In genomic region chr4:117155020-117155791, GRCm38 (mm10) we compare ENCODE assay signal across 8 mouse cellular contexts. TPM values are rescaled to one million over a fixed set of nuclear protein-coding genes. Genes with fewer than 3 reads are reported as not detected.
DNase-seq lines count a peak whose midpoint lies in the region; ATAC-seq and TF ChIP-seq lines count a peak whose summit lies in the region.

No protein-coding gene starts in this region.

- H3K9ac ChIP-seq in CH12.LX (ENCODE audit: insufficient read depth, low read depth), result peak overlapping the region; percentile 87
- H3K9ac ChIP-seq in limb, embryonic 12.5 days (replicated peaks), result peak overlapping the region; percentile 99
- peak overlapping the region; percentile 81 for H3K9ac ChIP-seq in neural tube, embryonic 15.5 days (replicated peaks)

- peaks cover 37% of the 10 kb centered on the region for H3K79me2 ChIP-seq in CH12.LX (replicated peaks; ENCODE audit: control insufficient read depth, extremely low read depth, insufficient read depth, poor library complexity, severe bottlenecking)

- no peak for ATAC-seq in limb, embryonic 12.5 days (ENCODE audit: insufficient number of reproducible peaks, insufficient read depth, low FRiP score, low TSS enrichment, low read depth)
- ATAC-seq in neural tube, embryonic 15.5 days (ENCODE audit: low FRiP score), result peak; percentile 15; the same call in 1 of the 2 replicates

- peak overlapping the region; percentile 99 for H3K4me3 ChIP-seq in heart, embryonic 10.5 days
- peak overlapping the region; percentile 97 to 100 (median 100) for H3K4me3 ChIP-seq in CH12.LX (replicated peaks in 1 of 3; ENCODE audit: low read depth in 2 of 3, low read length in 2 of 3, poor library complexity in 1 of 3)
- peak overlapping the region; percentile 75 for H3K4me3 ChIP-seq in embryonic fibroblast, embryonic 13.5 days (ENCODE audit: insufficient read depth, low read length)
- H3K4me3 ChIP-seq in limb, embryonic 12.5 days (replicated peaks), result peak overlapping the region; percentile 96
- peak overlapping the region; percentile 72 for H3K4me3 ChIP-seq in neural tube, embryonic 15.5 days (replicated peaks)

- WGBS in heart, embryonic 10.5 days, result 1% methylated on average over 44 of the region's 44 CpGs
- 1% methylated on average over 44 of the region's 44 CpGs for WGBS in limb, embryonic 12.5 days
- WGBS in neural tube, embryonic 15.5 days, result 1% methylated on average over 44 of the region's 44 CpGs

- H3K36me3 ChIP-seq in heart, embryonic 10.5 days, result peaks cover 66% of the 10 kb centered on the region
- peaks cover 56 to 70% of the 10 kb centered on the region in 2 experiments for H3K36me3 ChIP-seq in CH12.LX (replicated peaks in 1 of 2; ENCODE audit: control insufficient read depth in 1 of 2, insufficient read depth in 1 of 2, low read length in 1 of 2)
- H3K36me3 ChIP-seq in limb, embryonic 12.5 days, result peaks cover 67% of the 10 kb centered on the region
- H3K36me3 ChIP-seq in neural tube, embryonic 15.5 days, result peaks cover 39% of the 10 kb centered on the region

- no peak for TF ChIP-seq CTCF in CH12.LX (conservative IDR thresholded peaks at IDR 0.05 in 1 of 2, IDR thresholded peaks at IDR 0.05 in 1 of 2; ENCODE audit: low read depth in 2 of 2, low read length in 2 of 2)
- TF ChIP-seq CTCF in embryonic fibroblast, embryonic 13.5 days (IDR thresholded peaks at IDR 0.05; ENCODE audit: borderline replicate concordance, insufficient read depth, low read length), result no peak

- in situ Hi-C loops in CH12.LX (cut with MboI; ENCODE audit: low pct_ligation_motif_present, low pct_unique_long_range_greater_than_20kb, low sequenced_read_pairs), result no loop called here

- TF ChIP-seq POLR2A in CH12.LX (IDR thresholded peaks at IDR 0.05; ENCODE audit: low read depth, low read length), result no peak
- TF ChIP-seq POLR2A in embryonic fibroblast, embryonic 13.5 days (IDR thresholded peaks at IDR 0.05; ENCODE audit: low read depth, low read length), result no peak

- H3K4me1 ChIP-seq in heart, embryonic 10.5 days, result peaks cover 25% of the 10 kb centered on the region; the same call in 1 of the 2 replicates
- peaks cover 10 to 30% of the 10 kb centered on the region in 2 experiments for H3K4me1 ChIP-seq in CH12.LX (ENCODE audit: control insufficient read depth in 1 of 2, insufficient read depth in 2 of 2)
- peaks cover 14% of the 10 kb centered on the region for H3K4me1 ChIP-seq in embryonic fibroblast, embryonic 13.5 days (ENCODE audit: control insufficient read depth, insufficient read depth, low read length)
- peaks cover 16% of the 10 kb centered on the region; the same call in 1 of the 2 replicates for H3K4me1 ChIP-seq in limb, embryonic 12.5 days (replicated peaks)
- peaks cover 30% of the 10 kb centered on the region for H3K4me1 ChIP-seq in neural tube, embryonic 15.5 days

- no peaks in the 10 kb centered on the region for H3K9me3 ChIP-seq in heart, embryonic 10.5 days
- H3K9me3 ChIP-seq in CH12.LX (replicated peaks; ENCODE audit: low read length), result no peaks in the 10 kb centered on the region
- no peaks in the 10 kb centered on the region for H3K9me3 ChIP-seq in limb, embryonic 12.5 days
- no peaks in the 10 kb centered on the region for H3K9me3 ChIP-seq in neural tube, embryonic 15.5 days (replicated peaks)

- no peak for DNase-seq in heart, embryonic 10.5 days (ENCODE audit: low spot score)
- DNase-seq in heart, postnatal 4 days, result no peak
- no peak for DNase-seq in CH12.LX (ENCODE audit: extremely low read depth)
- DNase-seq in layer of hippocampus, adult 11-12 months (ENCODE audit: low spot score), result no peak
- no peak for DNase-seq in cerebellum, adult 9-10 months

- no peak for TF ChIP-seq EP300 in CH12.LX (IDR thresholded peaks at IDR 0.05; ENCODE audit: low read length)

- dilution Hi-C loops in CH12.LX (cut with MboI; ENCODE audit: extremely low pct_ligation_motif_present, extremely low pct_unique_long_range_greater_than_20kb, low sequenced_read_pairs), result no loop called here

- TF ChIP-seq RAD21 in CH12.LX (IDR thresholded peaks at IDR 0.05; ENCODE audit: low read depth, low read length), result no peak

- no peaks in the 10 kb centered on the region for H3K27me3 ChIP-seq in heart, embryonic 10.5 days (ENCODE audit: insufficient read depth, poor library complexity, severe bottlenecking)
- no peaks in the 10 kb centered on the region for H3K27me3 ChIP-seq in CH12.LX (replicated peaks)
- H3K27me3 ChIP-seq in limb, embryonic 12.5 days, result no peaks in the 10 kb centered on the region
- no peaks in the 10 kb centered on the region for H3K27me3 ChIP-seq in neural tube, embryonic 15.5 days (replicated peaks)

- H3K4me2 ChIP-seq in CH12.LX (ENCODE audit: insufficient read depth, low read depth, poor library complexity, severe bottlenecking), result peak overlapping the region; percentile 65; the same call in 1 of the 2 replicates
- H3K4me2 ChIP-seq in limb, embryonic 12.5 days, result peak overlapping the region; percentile 95
- H3K4me2 ChIP-seq in neural tube, embryonic 15.5 days, result peak overlapping the region; percentile 82

- H3K27ac ChIP-seq in heart, embryonic 10.5 days, result peak overlapping the region; percentile 99
- peak overlapping the region; percentile 57 for H3K27ac ChIP-seq in CH12.LX (ENCODE audit: insufficient read depth, low read depth)
- peak overlapping the region; percentile 83 for H3K27ac ChIP-seq in embryonic fibroblast, embryonic 13.5 days (ENCODE audit: insufficient read depth, low read length)
- H3K27ac ChIP-seq in limb, embryonic 12.5 days, result peak overlapping the region; percentile 96
- peak overlapping the region; percentile 89 for H3K27ac ChIP-seq in neural tube, embryonic 15.5 days (replicated peaks)

TF ChIP-seq in CH12.LX, 34 proteins besides CTCF, POLR2A, EP300 and RAD21 (continues in another document):
- peak; percentile 68 for TF ChIP-seq SIN3A (IDR thresholded peaks at IDR 0.05; ENCODE audit: low read length)
- TF ChIP-seq NELFE (IDR thresholded peaks at IDR 0.05; ENCODE audit: low read depth, low read length), result no peak
- no peak for TF ChIP-seq MAZ (IDR thresholded peaks at IDR 0.05; ENCODE audit: low read depth, low read length)
- TF ChIP-seq POLR2AphosphoS2 (IDR thresholded peaks at IDR 0.05; ENCODE audit: low read depth, low read length), result no peak; the same call in 1 of the 2 replicates
- TF ChIP-seq MAX (IDR thresholded peaks at IDR 0.05; ENCODE audit: low read length), result peak; percentile 49
- TF ChIP-seq IRF4 (IDR thresholded peaks at IDR 0.05; ENCODE audit: low read depth, low read length), result no peak
- no peak for TF ChIP-seq ZC3H11A (IDR thresholded peaks at IDR 0.05; ENCODE audit: low read depth, low read length)

RNA-seq across cellular contexts. Expression of gene Rps8, which starts 0.8 kb away (rescaled TPM):
- 638 and 783 TPM in 2 replicates for polyA plus RNA-seq in heart, embryonic 10.5 days (2016; fragmentation: Nextera tagmentation; extraction: Ambion mirVana)
- total RNA-seq in heart, postnatal 4 days (2021), result 100 to 1,000 TPM; 952 to 961 TPM
- 5,379 and 5,435 TPM in 2 replicates for total RNA-seq in CH12.LX (2012; rRNA removed)
- 2,191 and 2,455 TPM in 2 replicates for total RNA-seq in CH12.LX (2014; rRNA removed)
- 1,480 and 1,967 TPM in 2 replicates for polyA plus RNA-seq in CH12.LX (2012; ENCODE audit: insufficient read length, low read depth)
- polyA plus RNA-seq in embryonic fibroblast, embryonic 13.5 days (2011; ENCODE audit: insufficient read length, low read depth, missing spikeins), result 1,876 and 2,108 TPM in 2 replicates
- polyA plus RNA-seq in limb, embryonic 12.5 days (2016; fragmentation: Nextera tagmentation; extraction: Ambion mirVana), result 892 and 981 TPM in 2 replicates
- 530 and 610 TPM in 2 replicates for polyA plus RNA-seq in neural tube, embryonic 15.5 days (2015; fragmentation: Nextera tagmentation; extraction: Ambion mirVana)

RNA-seq across cellular contexts. Expression of gene Plk3, which starts 21.4 kb away (rescaled TPM):
- 1.5 and 2.4 TPM in 2 replicates for polyA plus RNA-seq in heart, embryonic 10.5 days (2016; fragmentation: Nextera tagmentation; extraction: Ambion mirVana)
- total RNA-seq in heart, postnatal 4 days (2021), result 1 to 10 TPM; 5.0 to 5.8 TPM
- total RNA-seq in CH12.LX (2012; rRNA removed) (12.0 and 13.8 TPM in 2 replicates), CH12.LX (2014; rRNA removed) (8.6 and 8.8 TPM in 2 replicates)
- polyA plus RNA-seq in CH12.LX (2012; ENCODE audit: insufficient read length, low read depth), result 14.7 and 18.5 TPM in 2 replicates
- polyA plus RNA-seq in embryonic fibroblast, embryonic 13.5 days (2011; ENCODE audit: insufficient read length, low read depth, missing spikeins), result 10.6 and 15.4 TPM in 2 replicates
- polyA plus RNA-seq in limb, embryonic 12.5 days (2016; fragmentation: Nextera tagmentation; extraction: Ambion mirVana), result 2.5 and 2.7 TPM in 2 replicates
- polyA plus RNA-seq in neural tube, embryonic 15.5 days (2015; fragmentation: Nextera tagmentation; extraction: Ambion mirVana), result 19.5 and 22.5 TPM in 2 replicates

RNA-seq across cellular contexts. Expression of gene Kif2c, which starts 27.2 kb away (rescaled TPM):
- 55.1 and 68.7 TPM in 2 replicates for polyA plus RNA-seq in heart, embryonic 10.5 days (2016; fragmentation: Nextera tagmentation; extraction: Ambion mirVana)
- total RNA-seq in heart, postnatal 4 days (2021), result 10 to 100 TPM; 17.7 to 19.7 TPM
- total RNA-seq in CH12.LX (2012; rRNA removed) (33.9 and 39.6 TPM in 2 replicates), CH12.LX (2014; rRNA removed) (34.0 and 36.8 TPM in 2 replicates)
- 40.3 and 43.1 TPM in 2 replicates for polyA plus RNA-seq in CH12.LX (2012; ENCODE audit: insufficient read length, low read depth)
- 25.2 and 33.6 TPM in 2 replicates for polyA plus RNA-seq in embryonic fibroblast, embryonic 13.5 days (2011; ENCODE audit: insufficient read length, low read depth, missing spikeins)
- 106 and 108 TPM in 2 replicates for polyA plus RNA-seq in limb, embryonic 12.5 days (2016; fragmentation: Nextera tagmentation; extraction: Ambion mirVana)
- 6.8 and 17.1 TPM in 2 replicates for polyA plus RNA-seq in neural tube, embryonic 15.5 days (2015; fragmentation: Nextera tagmentation; extraction: Ambion mirVana)

RNA-seq across cellular contexts. Expression of gene Tctex1d4, which starts 28.6 kb away (rescaled TPM):
- polyA plus RNA-seq in heart, embryonic 10.5 days (2016; fragmentation: Nextera tagmentation; extraction: Ambion mirVana), result not detected in 2 replicates
- total RNA-seq in heart, postnatal 4 days (2021), result not detected
- 0.55 and 0.98 TPM in 2 replicates for total RNA-seq in CH12.LX (2012; rRNA removed)
- total RNA-seq in CH12.LX (2014; rRNA removed), result not detected in 2 replicates
- not detected in 2 replicates for polyA plus RNA-seq in CH12.LX (2012; ENCODE audit: insufficient read length, low read depth)
- not detected in 2 replicates for polyA plus RNA-seq in embryonic fibroblast, embryonic 13.5 days (2011; ENCODE audit: insufficient read length, low read depth, missing spikeins)
- not detected in 2 replicates for polyA plus RNA-seq in limb, embryonic 12.5 days (2016; fragmentation: Nextera tagmentation; extraction: Ambion mirVana)
- not detected in 2 replicates for polyA plus RNA-seq in neural tube, embryonic 15.5 days (2015; fragmentation: Nextera tagmentation; extraction: Ambion mirVana)

RNA-seq across cellular contexts. Expression of gene Btbd19, which starts 29.7 kb away (rescaled TPM):
- 2.5 and 4.9 TPM in 2 replicates for polyA plus RNA-seq in heart, embryonic 10.5 days (2016; fragmentation: Nextera tagmentation; extraction: Ambion mirVana)
- total RNA-seq in heart, postnatal 4 days (2021), result 1 to 10 TPM; 4.6 to 5.9 TPM
- total RNA-seq in CH12.LX (2012; rRNA removed) (31.5 and 32.4 TPM in 2 replicates), CH12.LX (2014; rRNA removed) (49.7 and 51.1 TPM in 2 replicates)
- polyA plus RNA-seq in CH12.LX (2012; ENCODE audit: insufficient read length, low read depth), result 32.9 and 36.3 TPM in 2 replicates
- 42.1 and 57.8 TPM in 2 replicates for polyA plus RNA-seq in embryonic fibroblast, embryonic 13.5 days (2011; ENCODE audit: insufficient read length, low read depth, missing spikeins)
- polyA plus RNA-seq in limb, embryonic 12.5 days (2016; fragmentation: Nextera tagmentation; extraction: Ambion mirVana), result 4.2 and 5.1 TPM in 2 replicates
- polyA plus RNA-seq in neural tube, embryonic 15.5 days (2015; fragmentation: Nextera tagmentation; extraction: Ambion mirVana), result 4.7 and 5.5 TPM in 2 replicates
